Mouse (Mus musculus): Measurements from ENCODE around the gene Wdr25.

The Wdr25 gene

GRCm38 (mm10) chr12:108990425-108990824, 97.0 kb downstream of the Wdr25 start:
- peak in 1 of 2 experiments; percentile 15 for DNase-seq

DNA sequence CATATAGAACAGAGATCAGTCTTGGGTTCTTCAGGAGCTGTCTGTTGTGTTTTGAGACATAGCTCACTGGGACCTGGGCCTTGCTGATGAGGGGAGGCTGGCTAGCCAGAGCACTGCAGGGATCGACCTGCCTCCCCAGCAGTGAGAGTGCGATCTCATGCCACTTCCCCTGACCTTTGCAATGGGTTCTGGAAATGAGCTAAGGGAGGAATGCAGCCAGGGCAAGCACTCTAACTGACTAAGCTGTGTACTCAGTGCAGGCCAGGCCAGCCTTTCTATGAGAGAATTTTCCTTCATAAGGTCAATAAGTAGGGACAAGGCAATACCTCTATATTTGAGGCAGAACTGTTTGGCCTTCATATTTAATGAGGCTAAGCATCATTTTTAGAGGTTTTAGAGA, 99.6 kb downstream of the Wdr25 start:
- DNase-seq = no peak

- peak; percentile 80 to 82 for DNase-seq
Measured at GRCm38 (mm10) chr12:108994436-108995031, 101.1 kb downstream of the Wdr25 start.

- no peak for DNase-seq
Measured at GRCm38 (mm10) chr12:108995976-108996636, 102.7 kb downstream of the Wdr25 start.

GRCm38 (mm10) chr12:108997249-108997648, 103.8 kb downstream of the Wdr25 start:
- no peak for DNase-seq

DNA sequence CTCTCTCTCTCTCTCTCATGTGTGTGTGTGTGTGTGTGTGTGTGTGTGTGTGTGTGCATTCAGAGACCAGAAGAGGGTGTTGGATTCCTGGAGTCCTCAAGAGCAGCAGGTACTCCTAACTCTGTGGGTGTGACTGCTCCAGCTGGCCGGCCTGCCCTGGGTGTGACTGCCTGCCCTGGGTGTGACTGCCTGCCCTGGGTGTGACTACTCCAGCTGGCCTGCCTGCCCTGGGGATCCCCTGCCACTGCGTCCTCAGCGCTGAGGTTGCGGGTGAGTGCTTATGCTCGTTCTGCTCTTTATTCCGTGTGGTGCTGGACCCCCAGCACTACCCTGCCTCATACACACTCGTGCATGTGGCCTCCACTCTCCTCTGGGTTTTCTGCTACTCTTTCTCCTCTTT, 109.5 kb downstream of the Wdr25 start:
- DNase-seq = no peak

GRCm38 (mm10) chr12:109010070-109010649, 116.7 kb downstream of the Wdr25 start:
- no peak for DNase-seq

- no peak for DNase-seq
Measured at GRCm38 (mm10) chr12:109022181-109022691, 128.8 kb downstream of the Wdr25 start.

- no peak for DNase-seq
Measured at GRCm38 (mm10) chr12:109022966-109023365, 129.5 kb downstream of the Wdr25 start.

DNA sequence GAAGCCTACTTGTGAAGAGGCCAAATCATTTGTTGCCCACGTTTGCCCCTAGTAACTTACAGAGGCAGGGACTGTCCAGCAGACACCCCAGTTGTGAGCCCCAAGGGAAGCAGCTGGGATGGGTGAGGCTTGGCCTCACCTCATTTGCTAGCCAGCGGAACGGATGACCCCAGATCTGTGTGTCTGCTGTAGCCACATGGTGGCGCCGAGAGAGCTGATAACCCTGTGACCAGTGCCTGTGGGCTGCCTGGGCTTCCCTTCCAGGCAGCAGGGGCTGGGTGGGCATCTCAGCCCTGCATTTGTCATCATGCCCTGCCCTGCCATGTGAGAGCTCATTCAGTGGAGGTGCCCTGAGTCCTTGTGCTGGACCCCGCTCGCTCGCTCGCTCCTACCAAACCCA, 130.3 kb downstream of the Wdr25 start:
- DNase-seq = no peak

- DNase-seq = no peak
Measured at GRCm38 (mm10) chr12:109037026-109037425, 143.6 kb downstream of the Wdr25 start.

- DNase-seq = no peak
Measured at GRCm38 (mm10) chr12:109038179-109038819, 144.9 kb downstream of the Wdr25 start.

DNA sequence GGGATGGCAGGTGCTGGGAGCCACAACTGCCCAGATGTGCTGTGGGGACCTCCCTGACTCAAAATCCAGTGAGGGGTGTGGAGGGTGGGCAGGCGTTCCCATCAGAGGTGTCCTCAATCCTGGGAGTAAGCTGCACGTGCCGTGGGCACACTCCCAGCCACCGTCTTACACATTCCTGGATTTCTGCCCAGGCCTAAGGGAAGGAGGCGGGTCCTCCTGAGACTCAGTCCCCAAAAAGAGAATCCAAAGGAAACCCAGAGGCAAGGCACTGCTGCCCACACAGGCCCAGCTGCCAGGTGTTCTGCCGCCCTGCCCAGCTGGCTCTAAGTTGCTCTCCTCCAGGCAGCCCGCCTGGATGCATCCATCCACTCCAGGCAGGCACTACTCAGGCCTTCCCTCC, 145.9 kb downstream of the Wdr25 start:
- no peak for DNase-seq

DNA sequence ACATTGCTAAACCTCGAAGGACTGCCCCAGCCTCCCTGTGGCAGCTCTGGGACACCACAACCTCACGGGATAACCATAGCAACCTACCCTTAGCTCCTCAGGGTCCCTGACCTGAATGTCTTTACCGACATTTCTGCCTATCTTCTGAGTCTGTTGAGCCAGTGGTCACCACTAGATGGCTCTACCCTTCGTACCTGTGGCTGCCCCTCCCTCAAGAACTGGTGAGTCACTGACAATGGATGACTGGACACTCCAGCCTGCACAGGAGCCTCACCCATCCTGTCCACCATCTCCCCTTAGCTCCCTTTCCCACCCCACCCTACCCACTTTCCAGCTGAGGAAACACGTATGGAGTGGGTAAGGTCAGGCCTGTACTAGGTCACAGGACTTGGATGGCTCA, 151.1 kb downstream of the Wdr25 start:
- DNase-seq = peak in 1 of 2 experiments; percentile 9

- DNase-seq = no peak
Measured at GRCm38 (mm10) chr12:109045581-109045980, 152.2 kb downstream of the Wdr25 start.

GRCm38 (mm10) chr12:109049949-109050348, 156.5 kb downstream of the Wdr25 start:
- DNase-seq = no peak

- no peak for DNase-seq
Measured at GRCm38 (mm10) chr12:109053020-109053806, 159.8 kb downstream of the Wdr25 start.

- peak in 1 of 2 experiments; percentile 25 for DNase-seq
Measured at GRCm38 (mm10) chr12:109057736-109058135, 164.3 kb downstream of the Wdr25 start.

DNA sequence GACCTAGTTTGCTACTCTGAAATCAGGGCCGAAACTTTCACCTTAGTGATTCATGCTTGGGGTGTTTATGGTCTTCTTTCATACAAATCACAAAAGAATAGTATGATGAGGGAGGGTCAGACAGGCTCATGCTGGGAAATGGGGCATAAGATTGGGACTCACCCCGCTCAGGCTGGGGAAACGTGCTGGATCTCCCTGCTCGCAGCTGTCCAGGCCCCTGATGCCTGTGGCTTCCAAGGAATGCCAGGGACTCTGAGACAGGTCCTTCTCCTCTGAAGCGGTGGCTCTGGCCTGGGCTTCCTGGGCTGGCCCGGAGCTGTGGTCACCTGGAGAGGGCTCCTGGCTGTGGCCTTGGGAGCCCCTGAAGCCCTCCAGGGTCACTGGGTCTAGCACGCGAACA, 165.2 kb downstream of the Wdr25 start:
- DNase-seq = peak in 1 of 2 experiments; percentile 17

- DNase-seq = no peak
Measured at GRCm38 (mm10) chr12:109067561-109068135, 174.2 kb downstream of the Wdr25 start.

DNA sequence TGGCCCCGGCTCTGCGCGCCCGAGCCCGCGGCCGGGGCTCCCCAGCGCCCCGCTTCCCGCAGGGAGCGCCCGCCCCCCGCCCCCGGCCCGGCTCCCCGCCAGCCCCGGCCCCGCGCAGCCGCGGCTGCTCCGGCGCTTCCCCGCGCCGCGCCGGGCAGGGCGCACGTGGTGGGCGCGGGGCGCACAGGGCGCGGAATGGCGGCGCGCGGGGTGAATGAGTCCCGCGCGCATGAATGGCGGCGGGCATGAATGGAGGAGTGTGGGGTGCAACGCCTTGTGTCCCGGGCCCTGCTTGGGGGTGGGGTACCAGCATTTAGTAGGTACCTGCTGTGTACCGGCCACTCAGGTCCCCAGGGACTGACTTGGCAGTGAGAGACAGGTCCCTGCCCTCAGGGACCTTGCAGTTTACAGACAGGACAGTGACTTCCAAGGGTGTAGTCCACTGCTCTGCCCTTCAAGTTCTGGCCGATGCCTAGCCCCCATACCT, 174.8 kb downstream of the Wdr25 start, which contains the start of gene Begain:
TSS of gene Begain (minus strand) at position 51 of the 487 bp plus-strand sequence.
- DNase-seq = no peak

- no peak for DNase-seq
Measured at GRCm38 (mm10) chr12:109068738-109069137, 175.3 kb downstream of the Wdr25 start.
